Mouse (Mus musculus) layer of hippocampus, postnatal 25 days (tissue): ENCODE results near the gene Olfr955. TPM values are rescaled to one million over a fixed set of nuclear protein-coding genes. Genes with fewer than 3 reads are reported as not detected.
A peak's percentile ranks its signal among the peaks of the same experiment; 100 is the strongest.

ENCODE experiments used
- DNase-seq, 2 experiments: peaks; one replicate each; pipeline ENCODE4 v3.0.0; 2022; ENCODE audit warnings: mixed read lengths in 2 of 2, low spot score in 1 of 2; ENCODE audit errors: extremely low spot score in 1 of 2
- total RNA-seq, 2 experiments: library from RNA; stranded (reverse); gene quantifications; 2 replicates each; pipeline ENCODE4 v1.2.3; 2021

The Olfr955 gene
- not detected for total RNA-seq

- DNase-seq: no peak
These were observed at the start of gene Olfr955 for GRCm38 (mm10) chr9:39471844-39472243. Olfr955 (minus strand) TSS chr9:39471944.

- no peak for DNase-seq
These were observed 46.9 kb upstream of the Olfr955 start for GRCm38 (mm10) chr9:39518595-39518994.

- DNase-seq: no peak
These were observed 43.8 kb upstream of the Olfr955 start, which contains the start of gene Olfr957 for GRCm38 (mm10) chr9:39515531-39515930. Olfr957 (minus strand) TSS chr9:39515809.

GRCm38 (mm10) chr9:39509412-39509811, 37.7 kb upstream of the Olfr955 start:
- no peak for DNase-seq

GRCm38 (mm10) chr9:39508998-39509397, 37.3 kb upstream of the Olfr955 start:
- peak; percentile 22 to 82 for DNase-seq

DNA sequence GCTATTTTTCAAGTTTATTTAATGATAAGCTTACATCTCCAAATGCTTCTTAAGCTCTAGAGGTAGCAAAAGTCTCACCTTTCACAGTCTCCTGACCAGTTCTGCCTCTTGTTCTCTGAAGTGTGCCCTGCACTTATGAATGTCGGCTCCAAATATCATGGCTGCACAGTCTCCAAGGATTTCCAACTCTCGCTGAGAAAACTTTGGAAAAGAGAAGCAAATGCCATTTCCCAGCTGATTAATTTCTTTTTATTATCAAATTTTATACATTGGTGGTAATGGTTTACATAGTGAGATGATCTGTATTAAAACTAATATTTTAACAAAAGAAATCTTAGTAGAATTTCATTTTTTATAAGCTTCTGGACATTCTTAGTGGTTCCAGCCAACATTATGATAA, 22.2 kb upstream of the Olfr955 start, which contains the start of gene Olfr44:
Gene Olfr44 (minus strand): TSS at position 101 of the 400 bp plus-strand sequence.
- no peak for DNase-seq

GRCm38 (mm10) chr9:39456401-39456800, 15.3 kb downstream of the Olfr955 start, which contains the start of gene Olfr954:
Olfr954 (plus strand) TSS chr9:39456701.
- no peak for DNase-seq

DNA sequence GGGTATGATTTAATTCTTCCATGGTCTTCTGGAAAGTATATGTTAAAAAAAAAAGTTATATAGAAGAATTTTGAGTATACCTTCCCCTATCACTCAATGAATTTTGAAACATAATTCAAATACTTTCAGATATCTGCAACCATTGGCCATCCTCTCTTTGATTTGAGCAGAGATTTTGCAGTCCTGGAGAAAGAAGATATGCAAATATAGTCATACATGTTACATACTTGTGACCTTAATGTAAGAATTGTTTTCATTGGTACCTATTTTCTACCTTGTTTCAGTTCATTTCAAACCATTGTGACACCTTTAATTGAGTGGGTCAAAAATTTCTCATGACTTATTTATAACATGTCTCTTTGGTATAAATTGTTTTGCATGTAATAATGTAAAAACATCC, 44.7 kb downstream of the Olfr955 start, which contains the start of gene Olfr952:
Gene Olfr952 (minus strand): TSS at position 101 of the 400 bp plus-strand sequence.
- no peak for DNase-seq

Other genes with a start within 250 kb of the Olfr955 start
- gene Olfr1537, start 221.9 kb downstream of the Olfr955 start, total RNA-seq: not detected
- gene Olfr945, start 195.1 kb downstream of the Olfr955 start, total RNA-seq: not detected
- gene Olfr948, start 145.9 kb downstream of the Olfr955 start, total RNA-seq: not detected
- not detected for gene Olfr951, start 84.5 kb downstream of the Olfr955 start, total RNA-seq
- gene Olfr952, start 44.8 kb downstream of the Olfr955 start, total RNA-seq: not detected
- gene Olfr954, start 15.2 kb downstream of the Olfr955 start, total RNA-seq: not detected
- not detected for gene Olfr44, start 22.1 kb upstream of the Olfr955 start, total RNA-seq
- not detected for gene Olfr957, start 43.9 kb upstream of the Olfr955 start, total RNA-seq
- gene Olfr958, start 82.1 kb upstream of the Olfr955 start, total RNA-seq: not detected
- gene Olfr959, start 103.6 kb upstream of the Olfr955 start, total RNA-seq: not detected
- 1 to 10 TPM; 3.6 to 6.4 TPM for gene AW551984, start 132.5 kb upstream of the Olfr955 start, total RNA-seq
- gene Olfr148, start 138.7 kb upstream of the Olfr955 start, total RNA-seq: not detected
- gene Olfr960, start 149.4 kb upstream of the Olfr955 start, total RNA-seq: not detected
- not detected for gene Olfr961, start 173.1 kb upstream of the Olfr955 start, total RNA-seq
- not detected for gene Olfr963, start 195.3 kb upstream of the Olfr955 start, total RNA-seq
- gene Olfr149, start 235.2 kb upstream of the Olfr955 start, total RNA-seq: not detected
- not detected for gene Olfr965, start 239.4 kb upstream of the Olfr955 start, total RNA-seq